Mouse (Mus musculus): ENCODE data around the gene Jsrp1.

DNA sequence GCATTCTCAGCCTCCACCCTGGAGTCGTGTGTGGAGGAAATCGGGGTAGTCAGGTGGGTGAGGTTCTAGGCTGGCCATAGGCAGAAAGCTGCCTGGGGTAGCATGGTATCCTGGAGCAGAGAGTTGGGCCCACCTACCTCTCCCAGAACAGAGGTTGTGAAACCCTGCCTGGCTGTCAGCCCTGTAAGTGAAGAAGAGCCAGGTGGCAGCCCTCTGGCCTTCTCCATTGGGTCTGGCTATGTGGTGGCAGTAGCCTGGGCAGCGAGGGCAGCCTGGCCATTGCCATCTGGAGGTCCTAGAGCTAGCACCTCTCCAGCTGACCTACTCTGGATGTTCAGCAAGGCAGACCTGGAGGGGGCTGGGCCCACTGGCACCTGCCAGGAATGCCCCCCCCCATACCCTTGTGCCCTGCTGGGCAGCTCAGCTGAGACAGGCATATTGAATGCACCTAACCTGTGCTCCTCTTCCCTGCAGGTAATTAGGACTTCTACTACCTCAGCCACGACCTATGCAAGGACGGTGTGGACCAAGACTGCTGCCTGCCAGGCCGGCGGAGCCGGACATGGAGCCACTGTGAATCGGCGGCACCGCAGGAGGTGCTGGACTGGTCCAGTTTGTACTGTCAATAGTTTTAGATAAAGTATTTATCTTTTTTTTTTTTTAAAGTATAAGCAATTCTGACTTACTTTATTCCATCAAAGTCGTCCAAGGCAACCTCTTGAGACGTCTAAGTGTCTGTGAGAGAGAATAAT, 20.1 kb downstream of the Jsrp1 start:
- TF ChIP-seq CTCF (IDR thresholded peaks at IDR 0.05; ENCODE audit: low read depth, low read length), result no peak
- TF ChIP-seq GATA1 (IDR thresholded peaks at IDR 0.05; ENCODE audit: borderline replicate concordance, low read length), result no peak

Data from G1E (cell line).